Mouse (Mus musculus) bone marrow macrophage, adult 2 months (primary cell): ENCODE results near the gene Copg1.

Experiments used
- CTCF ChIP-seq: IDR thresholded peaks from 2 replicates; pipeline ENCODE4 v1.5.1; 2012; ENCODE audit warnings: low read depth, mild to moderate bottlenecking, low read length, moderate library complexity
- POLR2A ChIP-seq: IDR thresholded peaks from 2 replicates; pipeline ENCODE4 v1.6.1; 2012; ENCODE audit warnings: mild to moderate bottlenecking, low read depth, low read length, borderline replicate concordance

DNA sequence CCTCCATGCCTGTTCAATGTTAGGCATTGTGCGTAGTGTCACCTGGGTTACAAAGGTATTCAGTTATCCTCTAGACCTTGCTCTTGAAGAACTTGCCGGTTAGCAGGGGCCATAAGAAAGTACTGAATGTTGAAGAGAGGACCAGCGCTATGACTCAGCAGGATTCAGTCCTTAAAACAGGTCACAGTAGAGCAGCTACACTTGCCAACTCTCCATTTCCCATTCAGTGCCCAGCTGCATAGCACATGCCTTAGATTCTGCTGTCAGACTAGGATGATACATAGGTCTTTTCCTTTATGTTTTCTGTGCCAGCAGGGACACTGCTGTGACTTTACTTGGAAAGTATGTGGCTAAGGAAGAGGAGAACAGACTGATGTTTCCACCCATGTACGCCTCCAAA is 34.2 kb upstream of the Copg1 start:
- TF ChIP-seq CTCF: no peak
- TF ChIP-seq POLR2A: no peak
